Mouse (Mus musculus): ENCODE measurements around the gene Cab39. TPM values are rescaled to one million over a fixed set of nuclear protein-coding genes. Genes with fewer than 3 reads are reported as not detected.

Cab39 gene
- total RNA-seq, 2 experiments from 2014 or later: 110 to 111 TPM

DNA sequence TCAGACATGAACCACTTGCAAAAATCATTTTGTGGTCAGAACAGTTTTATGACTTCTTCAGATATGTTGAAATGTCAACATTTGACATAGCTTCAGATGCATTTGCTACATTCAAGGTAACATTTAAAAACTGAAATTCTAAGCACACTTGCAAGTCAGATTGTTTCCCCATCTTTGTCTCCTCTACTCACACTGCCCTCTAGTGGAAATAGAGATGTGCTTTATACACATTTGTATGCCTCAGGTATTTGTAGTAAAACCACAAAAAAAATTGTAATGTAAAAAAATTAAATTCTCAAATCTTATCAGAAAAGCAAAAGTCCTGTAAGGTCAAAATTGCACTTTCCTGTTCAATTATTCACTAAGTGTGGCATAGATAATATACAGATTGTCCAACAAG is 49.0 kb downstream of the Cab39 start:
- DNase-seq: no peak

GRCm38 (mm10) chr1:85843291-85843863 is 50.1 kb downstream of the Cab39 start:
- DNase-seq: no peak
- intact Hi-C loops (cut with DNase I): loop anchor here (2.0 kb wide), 1 partner anchor 105 kb away; no protein-coding TSS in a partner anchor

More for the DNA sequence above, 49.0 kb downstream of the Cab39 start:
- intact Hi-C loops (cut with DNase I): loop anchor here (1.0 to 2.0 kb wide), 2 partner anchors 49 to 103 kb away; partner anchors contain the start of gene Cab39

DNA sequence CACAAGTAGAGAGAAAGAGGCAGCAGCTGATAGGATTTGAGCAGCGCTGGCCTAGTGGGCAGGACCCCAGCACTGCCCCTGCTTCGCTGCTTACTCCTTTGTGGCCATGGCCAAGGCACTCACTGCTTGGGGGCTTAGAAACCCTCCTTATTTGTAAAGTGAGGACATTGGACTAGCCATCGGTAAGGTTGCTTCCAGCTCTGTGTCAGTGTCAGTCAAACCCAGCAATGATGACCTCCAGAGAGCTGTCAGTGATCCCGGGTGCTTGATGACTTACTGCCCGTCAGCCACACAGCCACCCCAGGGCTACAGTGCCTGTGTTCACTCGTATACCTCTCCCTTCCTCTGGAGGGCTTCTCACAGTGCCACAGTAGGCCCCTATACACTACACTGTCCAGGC is 51.7 kb downstream of the Cab39 start:
- intact Hi-C loops (cut with DNase I): no loop called here

DNA sequence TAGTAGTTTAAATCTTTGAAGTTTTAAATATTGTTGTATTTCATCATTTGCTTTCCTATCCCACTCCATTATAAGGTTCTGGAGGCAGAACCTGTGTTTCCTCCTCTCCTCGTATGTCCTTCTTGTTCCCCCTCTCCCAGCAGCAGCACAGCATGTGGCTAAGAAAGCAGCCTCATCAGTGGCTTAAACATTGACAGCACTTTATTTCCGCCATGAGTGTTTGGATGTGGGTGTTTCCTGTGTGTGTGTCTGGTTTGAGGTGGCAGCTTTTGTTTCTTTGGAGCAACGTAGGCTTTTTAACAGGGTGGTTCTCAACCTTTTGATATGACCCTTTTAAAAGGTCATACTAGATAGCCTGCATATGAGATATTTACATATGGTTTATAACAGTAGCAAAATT is 52.2 kb downstream of the Cab39 start:
- DNase-seq: no peak
- intact Hi-C loops (cut with DNase I): no loop called here

More for the DNA sequence above, 51.7 kb downstream of the Cab39 start:
- DNase-seq: no peak

DNA sequence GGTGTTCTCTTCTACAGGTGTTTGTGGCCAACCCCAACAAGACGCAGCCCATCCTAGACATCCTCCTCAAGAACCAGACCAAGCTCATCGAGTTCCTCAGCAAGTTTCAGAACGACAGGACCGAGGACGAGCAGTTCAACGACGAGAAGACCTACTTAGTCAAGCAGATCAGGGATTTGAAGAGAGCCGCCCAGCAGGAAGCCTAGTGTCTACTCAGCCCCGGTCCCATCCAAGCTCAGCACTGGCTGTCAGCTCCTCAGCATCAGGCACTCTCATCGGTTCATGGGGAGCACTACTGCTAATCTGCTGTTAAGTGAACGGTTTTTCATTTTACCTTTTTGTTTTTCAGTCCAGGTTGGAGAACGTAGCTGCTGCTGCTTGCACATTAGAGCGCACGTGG is 55.8 kb downstream of the Cab39 start:
- DNase-seq: no peak
- intact Hi-C loops (cut with DNase I): no loop called here

DNA sequence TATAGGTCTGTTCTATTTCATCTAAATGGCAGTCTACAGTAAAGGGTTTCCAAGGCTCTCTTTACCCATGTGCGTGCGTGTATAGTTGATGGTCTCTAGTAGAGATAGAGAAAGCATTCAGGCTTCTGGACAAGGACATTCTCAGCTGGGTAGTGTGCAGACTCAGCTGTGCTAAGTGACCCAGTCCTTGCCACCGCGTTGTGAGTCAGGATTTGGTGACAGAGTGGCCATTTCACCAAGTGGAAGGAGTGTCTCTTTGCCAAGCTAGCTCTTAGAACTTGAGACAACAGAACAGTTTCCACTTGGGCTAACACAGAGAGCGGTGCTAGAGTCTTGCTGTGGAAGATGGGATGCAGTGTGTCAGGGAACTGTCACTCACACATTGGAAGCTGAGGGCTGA is 57.6 kb downstream of the Cab39 start:
- intact Hi-C loops (cut with DNase I): loop anchor here (5.0 kb wide), 1 partner anchor 46 kb away; no protein-coding TSS in a partner anchor
- DNase-seq: no peak

DNA sequence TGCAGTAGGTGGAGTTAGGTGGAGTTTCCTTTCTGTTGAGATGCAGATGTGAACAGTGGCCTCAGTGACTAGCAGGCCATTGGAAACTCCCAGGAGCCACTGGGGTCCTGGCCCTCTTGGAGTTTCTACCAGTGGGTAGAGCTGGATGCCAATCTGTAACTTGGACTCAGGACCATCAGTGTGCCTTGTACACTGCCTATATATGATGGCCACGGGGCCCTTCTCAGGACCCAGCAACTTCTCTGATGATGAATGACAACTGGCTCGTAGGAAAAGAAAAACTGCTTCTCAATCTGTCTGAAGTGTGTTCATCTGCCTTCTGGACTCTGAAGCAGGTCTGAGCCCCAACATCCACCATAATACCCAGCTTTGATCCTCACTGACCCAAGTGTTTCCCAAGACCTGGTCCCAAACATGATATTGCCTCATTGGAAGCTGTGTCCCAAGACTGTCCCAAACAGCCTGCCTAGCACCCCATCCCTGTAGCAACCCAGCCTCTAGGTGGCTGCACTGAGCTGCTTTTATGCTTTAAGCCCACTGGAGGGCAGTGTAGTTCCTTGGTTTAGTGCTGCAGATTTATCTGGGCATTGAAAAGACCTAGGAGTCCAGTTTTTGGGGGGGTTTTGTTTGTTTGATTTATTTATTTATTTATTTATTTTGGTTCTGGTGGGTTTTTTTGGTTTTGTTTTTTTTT is 59.9 kb downstream of the Cab39 start:
- intact Hi-C loops (cut with DNase I): loop anchor here (1.0 to 5.0 kb wide), 3 partner anchors 44 to 155 kb away; no protein-coding TSS in a partner anchor
- peak; percentile 73 to 74 for DNase-seq

DNA sequence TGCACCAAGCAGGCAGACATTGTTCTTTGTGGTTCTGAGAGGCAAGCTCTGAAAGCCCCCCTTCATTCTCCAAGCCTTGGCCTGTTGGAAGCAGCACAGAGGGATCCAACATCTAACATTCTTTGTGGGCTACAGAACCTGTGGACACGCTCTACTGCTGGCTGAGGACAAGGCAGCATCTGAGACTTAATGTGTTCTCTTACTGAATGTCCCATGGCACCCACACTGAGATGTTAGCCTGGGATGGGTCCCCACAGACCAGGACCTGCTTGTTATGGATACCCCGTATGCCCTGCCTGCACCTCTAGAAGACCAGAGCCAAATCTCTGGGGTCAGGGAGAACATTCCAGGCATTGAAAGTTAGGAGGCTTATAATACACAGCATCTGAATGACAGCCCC is 60.6 kb downstream of the Cab39 start:
- no peak for DNase-seq
- intact Hi-C loops (cut with DNase I): loop anchor here (1.0 to 5.0 kb wide), 3 partner anchors 43 to 154 kb away; no protein-coding TSS in a partner anchor

- DNase-seq: no peak
- intact Hi-C loops (cut with DNase I): loop anchor here (5.0 kb wide), 1 partner anchor 43 kb away; no protein-coding TSS in a partner anchor
These were observed 61.2 kb downstream of the Cab39 start for GRCm38 (mm10) chr1:85854475-85854874.

DNA sequence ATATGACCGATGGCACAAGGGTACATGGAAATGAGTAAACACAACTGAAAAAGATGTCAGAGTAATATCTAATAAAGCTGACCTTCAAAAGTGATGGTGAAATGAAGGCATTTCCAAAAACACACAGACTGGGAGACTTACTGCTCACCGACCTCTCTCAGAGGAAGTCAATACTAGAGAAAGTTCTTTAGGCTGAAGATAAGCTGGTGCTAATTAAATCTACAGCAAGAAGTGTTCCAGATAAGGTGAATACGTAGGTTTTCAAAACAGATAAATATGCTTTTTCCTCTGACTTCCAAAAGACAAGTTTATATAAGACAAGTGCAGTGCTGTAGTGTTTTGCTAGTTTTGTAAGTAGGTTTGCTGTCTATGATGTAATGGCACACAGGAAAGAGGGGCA is 63.0 kb downstream of the Cab39 start:
- intact Hi-C loops (cut with DNase I): no loop called here
- DNase-seq: no peak

- DNase-seq: no peak
- intact Hi-C loops (cut with DNase I): no loop called here
These were observed 64.1 kb downstream of the Cab39 start for GRCm38 (mm10) chr1:85857261-85857754.

- DNase-seq: peak in 1 of 2 experiments; percentile 20
- intact Hi-C loops (cut with DNase I): no loop called here
These were observed 71.1 kb downstream of the Cab39 start for GRCm38 (mm10) chr1:85864383-85864782.

- DNase-seq: no peak
- intact Hi-C loops (cut with DNase I): no loop called here
These were observed 76.8 kb downstream of the Cab39 start for GRCm38 (mm10) chr1:85870001-85870400.

DNA sequence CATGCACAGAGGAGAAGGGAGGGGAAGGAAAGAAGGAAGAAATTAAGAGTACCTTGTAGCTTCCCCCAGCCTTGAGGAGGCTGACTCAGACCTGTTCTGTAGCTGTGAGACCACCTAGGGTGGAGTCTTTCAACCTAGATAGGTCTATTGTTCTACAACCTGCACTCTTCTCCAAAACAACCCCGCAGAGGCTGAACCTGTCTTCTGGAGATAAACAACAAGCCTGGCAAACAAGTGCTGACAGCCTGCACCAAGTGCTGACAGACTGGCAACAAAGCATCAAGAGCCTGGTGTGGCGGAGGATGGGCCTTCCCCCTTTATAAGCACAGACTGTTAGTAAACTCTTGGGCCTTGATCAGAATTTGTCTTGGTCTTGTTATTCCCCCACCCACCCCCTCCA is 77.3 kb downstream of the Cab39 start:
- intact Hi-C loops (cut with DNase I): no loop called here
- DNase-seq: no peak

GRCm38 (mm10) chr1:85882003-85882402 is 88.8 kb downstream of the Cab39 start:
- no peak for DNase-seq
- intact Hi-C loops (cut with DNase I): no loop called here

DNA sequence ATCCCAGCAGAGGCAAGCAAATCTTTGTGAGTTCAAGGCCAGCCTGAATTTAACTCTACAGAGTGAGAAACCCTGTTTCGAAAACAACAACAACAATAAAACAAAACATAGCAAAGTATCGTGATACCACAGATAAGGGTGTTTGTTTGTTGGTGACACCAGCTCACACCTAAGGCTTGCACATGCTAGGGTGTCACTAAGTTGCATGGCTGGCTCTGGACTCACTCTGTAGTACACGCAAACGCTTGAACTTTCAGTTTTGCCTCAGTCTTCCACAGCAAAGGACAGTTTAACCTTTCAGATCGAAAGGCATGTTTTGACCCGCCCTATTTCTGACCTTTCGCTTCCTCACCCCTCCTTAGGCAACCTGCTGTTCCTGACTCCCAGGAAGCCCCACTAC is 94.0 kb downstream of the Cab39 start:
- intact Hi-C loops (cut with DNase I): no loop called here
- DNase-seq: no peak

DNA sequence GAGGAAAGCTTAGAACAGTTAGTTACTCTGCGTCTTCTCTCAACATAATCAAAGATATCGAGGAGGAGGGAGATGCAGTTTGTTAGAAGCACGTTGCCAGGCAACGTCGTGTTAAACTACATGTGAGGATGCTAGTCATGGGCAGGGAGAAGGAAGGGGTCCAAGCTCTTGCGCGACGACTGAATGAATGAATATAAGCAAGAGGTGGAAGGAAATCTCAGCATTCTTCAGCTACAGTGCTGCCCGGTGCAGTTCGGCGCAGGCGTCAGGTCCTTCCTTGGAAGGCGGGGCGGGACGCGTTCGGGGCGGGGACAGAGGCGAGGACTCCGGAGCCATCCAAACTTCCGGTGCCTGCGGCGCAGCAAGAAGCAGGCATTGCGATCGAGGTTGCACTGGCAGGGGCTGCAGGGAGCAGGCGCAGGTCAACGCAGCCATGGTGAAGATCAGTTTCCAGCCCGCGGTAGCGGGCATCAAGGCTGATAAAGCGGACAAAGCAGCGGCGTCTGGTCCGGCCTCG is 101.0 kb downstream of the Cab39 start, which contains the start of gene Itm2c:
Gene Itm2c, plus strand, starts transcription at position 51 of the 517 bp plus-strand sequence.
- DNase-seq: peak; percentile 88
- intact Hi-C loops (cut with DNase I): no loop called here

DNA sequence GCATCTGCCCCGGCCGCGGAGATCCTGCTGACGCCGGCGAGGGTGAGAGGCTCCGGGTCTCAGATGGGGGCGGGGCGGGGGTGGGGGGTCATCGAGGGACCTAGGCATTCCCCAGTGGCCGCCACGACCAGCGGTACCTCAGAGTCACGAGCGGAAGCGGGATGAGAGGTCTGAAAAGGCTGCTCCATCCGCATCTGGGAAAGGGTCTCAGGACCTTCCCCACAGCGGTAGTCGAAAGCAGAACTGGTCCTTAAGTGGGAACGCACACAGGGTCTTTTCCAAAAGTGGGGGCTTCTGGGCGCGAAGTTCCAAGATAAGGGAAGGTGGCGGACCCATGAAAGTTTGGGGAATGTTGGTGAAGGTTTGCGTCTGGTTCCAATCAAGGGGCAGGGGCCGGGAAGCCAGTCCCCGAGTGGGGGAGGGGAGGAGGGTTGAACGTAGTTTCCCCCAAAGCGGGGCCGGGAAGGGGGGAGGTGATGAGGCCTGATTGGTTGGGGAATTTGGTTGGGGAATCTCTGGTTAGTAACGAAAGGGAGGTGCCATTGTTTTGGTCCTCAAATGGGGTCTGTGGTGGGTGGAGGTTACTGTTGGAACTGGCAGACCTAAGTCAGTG is 101.6 kb downstream of the Cab39 start:
- intact Hi-C loops (cut with DNase I): loop anchor here (5.0 kb wide), 1 partner anchor 43 kb away; no protein-coding TSS in a partner anchor
- peak; percentile 40 to 52 for DNase-seq

- intact Hi-C loops (cut with DNase I): loop anchor here (5.0 kb wide), 1 partner anchor 43 kb away; no protein-coding TSS in a partner anchor
- DNase-seq: peak; percentile 62 to 66
These were observed 102.2 kb downstream of the Cab39 start for GRCm38 (mm10) chr1:85895391-85895837.

DNA sequence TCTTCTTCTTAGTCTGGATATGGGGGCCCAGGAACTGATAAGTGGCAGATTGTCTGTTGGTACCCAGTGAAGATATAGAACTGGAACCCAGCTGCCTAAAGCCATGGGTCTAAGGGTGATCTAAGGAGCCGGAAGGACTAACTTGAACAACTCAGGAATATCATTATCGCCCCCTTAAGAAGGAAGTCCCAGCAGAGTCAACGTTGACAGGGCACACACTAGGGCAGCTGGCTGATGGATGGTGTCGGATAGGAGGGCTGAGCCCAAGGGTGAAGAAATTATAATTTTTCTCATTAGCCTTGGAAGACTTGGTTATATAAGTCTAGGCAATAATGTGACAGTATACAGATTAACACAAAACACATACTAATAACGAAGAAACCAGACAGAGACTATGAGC is 102.9 kb downstream of the Cab39 start:
- no peak for DNase-seq
- intact Hi-C loops (cut with DNase I): loop anchor here (5.0 kb wide), 1 partner anchor 44 kb away; no protein-coding TSS in a partner anchor
